Mouse (Mus musculus) cerebellum, postnatal 36 days (tissue): ENCODE data around the gene Uchl4.
A peak's percentile ranks its signal among the peaks of the same experiment; 100 is the strongest.
"Not testable (repeated sequence)": the region's sequence is repeated elsewhere in the genome, so short reads cannot be mapped to it uniquely, and the experiment has no call there.

Experiments used
- DNase-seq, 2 experiments: peaks; one replicate each; pipeline ENCODE4 v3.0.0; 2021 to 2022; ENCODE audit warnings: mixed read lengths in 2 of 2

Gene Uchl4

DNA sequence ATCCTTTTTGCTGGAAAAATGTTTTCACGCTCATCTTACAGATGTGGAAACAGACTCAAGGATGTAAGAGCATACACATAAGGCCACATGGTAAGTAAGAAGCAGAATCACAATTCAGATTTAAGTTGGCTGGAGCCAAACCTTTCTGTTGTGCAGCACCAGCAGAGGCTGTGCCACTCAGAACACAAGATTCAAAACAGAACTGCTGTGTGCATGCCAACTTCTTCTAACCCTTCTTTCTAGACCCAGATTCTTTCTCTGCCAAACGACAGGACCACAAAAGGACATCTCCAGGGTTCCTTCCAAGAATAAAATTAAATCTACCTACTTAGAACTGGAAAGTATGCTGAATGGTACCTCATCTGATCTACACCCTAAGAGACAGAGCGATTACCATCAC lies 3.3 kb upstream of the Uchl4 start:
- no peak for DNase-seq

DNA sequence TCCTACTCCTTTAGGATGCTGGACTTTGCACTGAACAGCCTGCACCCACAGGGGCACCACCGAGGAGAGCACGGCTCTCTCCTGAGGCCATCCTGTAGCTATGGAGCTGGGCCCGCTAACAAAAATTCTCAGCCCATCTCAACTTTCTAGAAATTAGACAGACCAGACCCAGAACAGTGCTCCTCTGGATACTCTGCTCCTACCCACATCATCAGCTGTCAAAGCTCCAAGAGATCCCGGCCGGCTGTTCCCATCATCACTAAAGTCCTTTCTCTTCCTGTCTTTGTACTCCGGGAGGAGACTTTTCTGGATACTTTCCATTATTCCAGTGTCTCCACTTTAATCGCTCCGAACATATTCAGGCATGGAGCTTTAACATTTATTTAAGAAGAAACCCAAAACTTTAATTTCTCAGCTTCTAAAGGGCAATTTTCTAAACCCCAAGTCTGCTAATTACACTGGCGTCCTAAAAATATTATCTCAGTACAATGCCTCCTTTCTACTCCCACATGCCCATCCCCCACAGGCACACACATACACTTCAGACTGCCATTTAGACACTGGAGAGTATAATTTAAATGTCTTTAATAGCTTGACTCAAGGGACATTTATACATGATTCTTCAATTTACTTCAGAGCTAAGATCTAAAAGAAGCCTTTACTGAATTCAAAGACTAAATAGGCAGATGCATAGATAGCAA lies 2.6 kb upstream of the Uchl4 start:
- DNase-seq: no peak

DNA sequence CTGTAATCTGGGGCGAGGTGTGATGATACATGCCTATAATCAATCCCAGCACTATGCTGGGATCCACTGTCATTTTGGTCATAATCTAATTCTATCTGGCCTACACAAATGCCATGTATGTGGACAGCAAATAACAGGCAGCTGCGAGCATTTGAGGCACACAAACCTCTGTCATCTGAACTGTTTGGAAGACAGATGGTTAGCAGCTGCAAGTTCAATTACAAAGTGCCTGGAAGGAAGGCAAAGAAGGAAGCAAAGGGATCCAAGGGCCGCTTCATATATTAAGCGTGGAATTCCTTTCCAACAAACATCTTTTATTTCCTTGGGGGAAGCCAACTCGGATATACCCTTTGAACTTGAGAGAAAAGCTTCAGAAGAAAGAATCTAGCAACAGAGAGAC lies 1.3 kb upstream of the Uchl4 start:
- DNase-seq: no peak

DNA sequence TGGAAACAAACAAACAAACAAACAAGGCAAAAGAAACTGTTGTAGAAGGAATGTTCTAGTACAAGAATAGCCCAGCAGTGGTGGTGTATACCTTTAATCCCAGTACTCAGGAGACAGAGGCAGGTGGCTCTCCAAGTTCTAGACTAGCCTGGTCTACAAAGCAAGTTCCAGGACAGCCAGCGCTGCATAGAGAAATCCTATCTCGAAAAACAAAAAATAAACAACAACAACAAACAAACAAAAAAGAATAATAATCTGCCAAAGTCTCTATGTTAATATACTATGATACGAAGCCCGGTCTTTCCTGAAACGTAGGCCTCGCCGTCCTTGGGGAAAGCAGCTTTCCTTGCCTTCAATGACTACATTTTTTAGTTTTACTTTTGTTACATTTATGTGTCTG lies 1.1 kb downstream of the Uchl4 start:
- DNase-seq: no peak

DNA sequence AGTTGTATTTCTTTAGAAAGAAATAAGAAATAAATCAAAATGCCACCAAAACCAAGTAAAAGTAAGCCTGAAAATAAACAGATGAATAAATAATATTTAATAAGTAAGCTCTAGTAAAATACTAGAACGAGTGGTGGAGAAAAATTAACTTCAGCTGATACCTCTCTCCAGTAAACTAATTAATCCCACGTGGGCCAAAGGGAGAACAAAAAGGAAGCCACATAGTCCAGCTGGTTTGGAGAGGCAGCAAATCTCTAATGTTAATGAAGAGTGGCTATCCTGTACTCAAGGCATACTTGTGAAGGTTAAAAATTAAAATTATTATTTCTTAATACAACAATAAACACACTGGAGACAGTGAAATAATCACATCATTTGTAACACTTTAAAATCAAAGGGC lies 5.1 kb downstream of the Uchl4 start:
- no peak for DNase-seq

DNA sequence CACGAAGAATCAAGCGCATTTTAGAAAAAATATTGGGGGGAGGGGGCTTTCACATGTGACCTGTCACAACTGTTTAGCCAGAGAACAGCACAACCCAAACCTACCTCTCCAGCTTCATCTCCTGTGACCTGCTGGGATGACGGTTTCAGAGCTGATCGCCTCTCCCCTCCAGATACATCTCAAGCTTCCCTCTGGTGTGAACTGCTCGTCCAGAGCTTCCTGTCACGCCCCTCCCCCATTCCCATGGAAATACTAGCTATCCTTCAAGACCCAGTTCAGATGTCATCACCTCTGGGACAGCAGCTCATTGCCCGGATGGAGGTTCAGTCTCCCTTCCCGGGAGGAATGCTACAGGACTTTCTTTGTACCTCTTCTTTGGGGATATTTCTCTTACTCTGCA lies 5.7 kb downstream of the Uchl4 start:
- DNase-seq: no peak

DNA sequence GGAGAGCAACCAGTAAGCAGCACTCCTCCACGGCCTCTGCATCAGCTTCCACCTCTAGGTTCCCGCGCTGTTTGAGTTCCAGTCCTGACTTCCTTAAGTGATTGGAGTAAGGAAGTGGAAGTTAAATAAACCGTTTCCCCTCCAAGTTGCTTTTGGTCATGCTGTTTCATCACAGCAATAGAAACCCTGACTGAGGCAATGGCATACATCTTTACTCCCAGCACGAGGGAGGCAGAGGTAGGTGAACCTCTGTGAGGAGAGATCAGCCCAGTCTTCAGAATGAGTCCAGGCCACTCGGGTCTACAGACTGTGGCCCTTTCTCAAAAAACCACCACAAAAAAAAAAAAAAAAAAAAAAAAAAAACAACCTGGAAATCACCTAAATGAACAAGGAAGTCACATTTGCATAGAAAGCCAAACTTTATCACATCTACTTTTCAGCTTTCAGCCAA lies 7.4 kb downstream of the Uchl4 start:
- no peak for DNase-seq

DNA sequence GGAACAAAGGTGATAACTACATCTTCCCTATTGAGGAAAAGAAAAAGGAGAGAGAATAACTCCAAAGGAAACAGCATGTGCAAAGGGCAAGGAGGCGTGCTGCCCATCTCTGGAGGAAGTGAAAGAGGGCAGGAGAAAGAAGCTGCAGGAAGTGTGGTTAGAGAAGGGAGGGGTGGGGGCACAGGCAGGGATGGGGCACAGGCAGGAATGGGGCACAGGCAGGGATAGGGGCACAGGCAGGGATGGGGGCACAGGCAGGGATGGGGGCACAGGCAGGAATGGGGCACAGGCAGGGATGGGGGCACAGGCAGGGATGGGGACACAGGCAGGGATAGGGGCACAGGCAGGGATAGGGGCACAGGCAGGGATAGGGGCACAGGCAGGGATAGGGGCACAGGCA lies 14.4 kb downstream of the Uchl4 start:
- DNase-seq: no peak

DNA sequence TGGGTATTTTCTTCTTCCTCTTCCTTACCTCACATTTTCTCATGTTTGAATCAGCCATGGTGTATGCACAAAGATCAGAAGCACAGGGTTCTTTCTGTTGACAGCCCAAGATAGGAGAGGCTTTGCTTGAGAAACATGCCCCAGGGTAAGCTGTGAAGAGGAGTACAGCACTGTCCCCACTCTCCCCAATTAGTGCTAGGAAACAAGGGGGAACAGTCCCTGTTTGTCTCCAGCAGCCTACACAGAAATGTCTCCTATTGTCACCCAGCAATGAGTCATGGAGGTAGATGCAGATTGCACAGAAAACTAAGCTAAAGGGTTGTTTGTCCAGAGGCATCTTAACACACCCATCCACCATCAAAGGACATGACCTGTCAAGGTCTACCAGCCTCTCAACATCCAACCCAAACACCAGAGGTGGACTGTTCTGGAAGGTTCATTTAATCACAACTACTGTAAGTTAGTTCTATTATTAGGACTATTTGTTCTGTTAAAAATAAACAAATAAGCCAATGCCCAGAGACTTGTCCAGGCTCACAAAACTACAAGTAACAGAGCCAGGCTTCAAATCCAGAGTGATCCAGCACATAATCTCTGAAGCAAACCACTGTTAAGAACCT lies 15.2 kb downstream of the Uchl4 start:
- no peak for DNase-seq

DNA sequence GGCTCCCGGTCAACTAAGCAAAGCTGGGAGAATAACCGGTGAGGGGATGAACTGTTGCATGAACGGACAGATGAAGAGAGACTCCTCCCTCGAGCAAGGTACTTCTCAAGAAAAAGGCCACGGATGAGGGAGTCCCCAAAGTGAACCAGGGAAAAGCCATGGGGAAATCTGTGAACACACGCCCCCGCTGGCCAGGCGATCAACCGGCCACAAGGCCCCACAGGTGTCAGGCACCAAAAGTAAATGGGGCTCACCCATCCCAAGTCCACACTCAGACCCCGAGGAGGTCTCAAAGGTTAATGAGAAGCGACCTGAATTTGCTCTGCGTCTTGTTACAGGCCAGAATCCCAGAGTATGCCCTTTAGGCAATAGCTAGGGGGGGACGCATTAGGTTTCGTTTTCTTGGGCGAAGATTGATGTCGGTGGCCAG lies 17.6 kb downstream of the Uchl4 start:
- peak; percentile 14 to 18 for DNase-seq

DNA sequence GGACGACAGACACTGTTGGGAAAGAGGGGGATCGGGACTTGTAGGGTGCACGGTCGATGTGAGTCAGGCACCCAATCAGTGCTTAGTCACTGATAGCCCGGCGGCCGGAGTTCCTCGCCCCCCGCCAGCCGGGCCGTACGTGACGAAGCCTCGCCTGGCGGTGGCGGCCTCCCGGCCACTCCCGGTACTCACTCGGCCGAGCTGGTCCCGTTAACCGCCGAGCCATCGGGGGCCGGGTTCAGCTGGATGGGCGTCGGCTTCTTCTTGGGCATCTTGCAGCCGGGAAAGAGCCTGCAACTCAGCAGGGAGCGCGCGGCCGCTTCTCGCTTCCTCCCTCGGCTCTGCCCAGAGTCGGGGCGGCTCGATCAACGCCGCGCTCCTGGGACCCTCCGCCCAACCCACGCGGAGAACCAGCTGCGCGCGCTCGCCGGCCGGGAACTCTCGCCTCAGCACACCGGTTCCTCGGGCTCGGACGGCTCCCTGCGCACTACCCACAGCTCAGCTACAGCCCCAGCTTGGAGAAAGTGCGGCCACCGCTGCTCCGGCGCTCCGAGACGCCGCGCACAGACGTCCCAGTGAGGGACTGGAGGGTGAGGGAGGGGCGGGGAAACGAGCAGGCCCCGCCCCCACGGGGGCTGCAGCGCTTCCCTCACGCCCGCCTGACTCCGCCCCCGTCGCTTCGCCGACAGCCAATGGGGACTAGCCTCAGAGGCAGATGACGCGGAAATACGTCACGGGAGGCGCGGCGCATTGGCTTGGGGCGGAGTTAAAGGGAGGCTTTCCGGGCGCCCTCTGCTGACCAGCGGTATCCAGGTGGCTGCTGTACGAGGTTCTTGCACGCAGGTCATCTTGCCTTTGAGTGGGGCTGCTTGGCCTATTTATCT lies 18.3 kb downstream of the Uchl4 start, which contains the start of gene Map2k1:
Gene Map2k1, minus strand, starts transcription at position 611 of the 884 bp plus-strand sequence.
- DNase-seq: peak; percentile 99 to 100

DNA sequence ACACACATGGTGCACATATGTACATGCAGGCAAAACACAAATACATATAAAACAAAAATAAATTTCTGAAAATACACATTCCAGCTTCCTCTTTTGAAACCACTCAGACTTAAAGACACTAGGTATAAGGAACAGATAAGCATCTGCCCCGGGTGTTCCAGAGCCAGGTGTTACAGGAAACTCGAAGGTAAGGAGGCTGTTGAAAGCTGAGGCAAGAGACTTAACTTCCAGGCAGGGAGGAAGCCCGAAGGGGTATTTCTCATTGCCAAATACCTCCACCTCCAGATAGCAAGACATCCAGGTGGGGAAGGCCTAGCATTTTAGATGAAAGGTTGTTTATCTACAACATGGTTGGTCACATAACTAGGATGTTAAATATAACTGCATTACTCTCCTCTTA lies 20.4 kb downstream of the Uchl4 start:
- DNase-seq: no peak

DNA sequence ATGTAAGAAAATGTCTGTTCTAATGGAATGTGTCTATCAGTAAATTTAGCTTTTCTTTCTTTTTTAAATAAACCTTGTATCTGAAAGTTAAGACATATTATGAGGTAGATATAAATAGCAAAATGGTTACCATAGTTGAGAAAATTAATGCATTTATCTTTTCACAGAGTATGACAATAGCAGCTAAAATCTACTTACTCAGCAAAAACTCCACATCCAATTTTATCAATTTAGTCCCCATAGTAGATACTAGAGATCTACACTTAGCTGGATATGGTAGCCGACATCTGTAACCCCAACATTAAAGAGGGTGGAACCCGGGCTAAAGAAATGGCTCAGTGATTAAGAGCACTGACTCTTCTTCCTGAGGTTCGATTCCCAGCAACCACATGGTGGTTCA lies 21.2 kb downstream of the Uchl4 start:
- no peak for DNase-seq

DNA sequence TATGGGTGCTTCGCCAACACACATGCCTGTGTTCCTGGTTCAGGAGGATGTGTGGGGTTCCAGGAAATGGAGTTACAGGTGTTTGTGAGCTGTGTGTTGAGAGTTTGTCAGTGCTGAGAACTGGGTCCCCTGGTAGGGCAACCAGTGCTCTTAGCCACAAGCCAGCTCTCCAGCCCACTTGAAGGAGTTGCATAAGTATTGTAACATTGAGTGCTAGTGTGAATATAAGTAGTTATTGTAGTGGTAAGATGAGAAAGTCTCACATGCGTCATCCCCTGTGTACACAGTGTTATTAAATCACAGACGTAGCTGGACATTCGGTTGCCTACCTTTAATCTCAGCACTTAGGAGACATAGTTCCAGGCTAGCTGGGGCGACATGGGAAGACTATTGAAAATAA lies 24.9 kb downstream of the Uchl4 start:
- no peak for DNase-seq

DNA sequence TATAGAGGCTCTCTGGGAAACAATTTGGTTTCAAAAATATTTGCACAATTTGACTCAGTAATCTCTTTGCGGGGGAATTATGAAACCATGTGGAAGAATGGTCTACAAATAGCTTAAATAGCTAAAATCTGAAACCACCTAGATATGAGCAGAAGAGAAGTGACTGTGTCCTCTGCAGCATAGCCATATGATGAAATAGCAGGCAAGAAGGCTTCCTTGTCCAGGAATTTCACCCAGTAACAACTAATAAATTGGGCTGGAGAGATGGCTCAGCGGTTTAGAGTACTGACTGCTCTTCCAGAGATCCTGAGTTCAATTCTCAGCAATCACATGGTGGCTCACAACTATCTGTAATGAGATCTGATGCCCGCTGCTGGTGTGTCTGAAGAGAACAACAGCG lies 26.0 kb downstream of the Uchl4 start:
- DNase-seq: no peak

DNA sequence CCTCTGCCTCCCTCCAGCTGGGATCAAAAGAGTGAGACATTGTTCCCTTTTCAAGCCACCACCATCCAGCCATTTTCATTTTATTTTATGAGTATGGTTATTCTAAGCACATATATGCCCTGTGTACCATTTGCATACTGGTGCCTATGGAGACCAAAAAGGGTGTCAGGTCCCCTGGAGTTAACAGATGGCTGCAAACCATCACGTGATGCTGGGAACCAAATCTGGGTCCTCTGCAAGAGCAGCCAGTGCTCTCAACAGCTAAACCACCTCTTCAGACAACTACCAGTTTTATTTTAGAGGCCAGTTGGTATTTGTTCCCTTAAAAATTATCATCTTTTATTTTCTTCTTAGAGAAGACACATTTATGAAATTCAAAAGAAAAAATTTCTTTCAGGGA lies 29.8 kb downstream of the Uchl4 start:
- no peak for DNase-seq

DNA sequence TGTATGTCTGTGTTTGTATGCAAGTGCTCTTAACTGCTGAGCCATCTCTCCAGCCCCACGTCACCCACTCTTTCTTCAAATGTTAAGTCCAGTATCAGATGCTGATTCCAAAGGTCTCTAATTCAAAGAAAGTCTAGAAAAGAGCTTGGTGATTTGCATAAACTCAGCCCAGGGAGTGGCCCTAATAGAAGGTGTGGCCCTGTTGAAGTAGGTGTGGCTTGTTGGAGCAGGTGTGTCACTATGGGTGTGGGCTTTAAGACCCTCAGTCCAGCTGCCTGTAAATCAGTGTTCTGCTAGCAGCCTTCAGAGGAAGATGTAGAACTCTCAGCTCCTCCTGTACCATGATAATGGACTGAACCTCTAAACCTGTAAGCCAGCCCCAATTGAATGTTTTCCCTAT lies 32.2 kb downstream of the Uchl4 start:
- DNase-seq: no peak

DNA sequence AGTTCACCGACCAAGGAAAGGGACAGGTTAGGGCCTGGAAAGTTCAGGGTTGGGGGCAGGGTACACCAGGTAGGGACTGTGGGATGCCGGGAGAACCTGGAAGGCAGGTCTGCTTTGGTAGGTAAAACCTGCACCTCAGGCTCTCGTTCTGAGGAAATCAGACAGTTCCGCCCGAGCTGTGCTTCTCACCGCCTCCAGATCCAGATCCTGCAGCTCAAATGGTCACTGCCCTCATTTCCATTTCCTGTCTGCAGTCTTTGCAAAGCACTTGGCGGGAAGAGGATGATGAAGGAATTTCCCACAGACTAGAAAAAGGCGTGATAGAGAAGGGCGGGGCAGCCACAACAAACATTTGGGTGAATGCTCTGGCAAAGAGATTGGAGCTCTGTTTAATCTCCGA lies 33.2 kb downstream of the Uchl4 start:
- no peak for DNase-seq

DNA sequence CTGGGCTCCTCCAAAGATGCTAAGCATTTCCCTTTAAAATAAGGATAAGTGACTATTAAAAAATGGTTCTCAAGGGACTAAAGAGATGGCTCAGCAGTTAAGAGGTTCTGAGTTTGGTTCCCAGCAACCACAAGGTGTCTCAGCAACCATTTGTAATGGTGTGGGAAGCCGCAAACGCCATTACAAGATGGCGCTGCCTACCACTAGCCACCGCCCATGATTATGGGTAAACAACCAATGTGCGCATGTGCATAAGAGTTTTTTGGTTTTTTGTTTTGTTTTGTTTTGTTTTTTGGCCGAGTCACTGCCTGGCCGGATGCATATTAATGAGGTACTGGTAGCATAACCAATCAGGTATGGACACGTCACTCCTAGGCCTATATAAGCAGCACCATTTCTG lies 33.8 kb downstream of the Uchl4 start:
- DNase-seq: not testable (repeated sequence)

DNA sequence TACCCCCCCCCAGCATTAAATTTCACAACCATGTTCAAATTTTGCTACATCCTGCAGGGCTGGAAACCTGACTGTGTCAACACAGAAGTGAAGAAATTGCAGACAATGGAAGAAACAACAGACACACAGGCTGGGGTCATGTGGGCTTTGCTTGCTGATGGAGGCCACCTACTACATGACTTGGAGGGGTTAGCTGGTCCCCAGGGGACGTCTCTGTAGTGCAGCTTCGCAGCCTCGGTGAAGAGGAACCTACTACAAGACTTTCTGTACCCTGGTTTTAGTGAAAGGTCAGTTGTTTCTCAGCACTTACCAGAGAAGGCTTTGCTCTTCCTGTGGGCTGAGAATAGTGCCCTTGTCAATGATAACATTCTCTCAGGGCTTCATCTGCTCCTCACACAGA lies 36.2 kb downstream of the Uchl4 start:
- no peak for DNase-seq

DNA sequence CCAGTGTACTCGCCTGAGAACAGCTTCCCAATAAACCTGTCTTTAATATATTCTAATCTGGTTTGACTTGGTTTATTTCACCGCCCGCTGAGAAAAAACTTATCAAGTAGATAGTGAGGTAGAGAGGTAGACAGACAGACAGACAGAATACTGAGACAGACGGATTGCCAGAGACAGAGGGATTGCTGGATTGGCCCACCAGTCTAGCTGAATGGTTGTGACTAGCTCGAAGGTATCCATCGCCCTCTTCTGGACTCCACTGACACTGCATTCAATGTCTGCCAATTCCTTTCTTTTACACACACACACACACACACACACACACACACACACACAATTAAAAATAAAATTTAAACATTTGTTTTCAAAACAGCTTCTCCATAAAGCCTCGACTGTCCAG lies 37.6 kb downstream of the Uchl4 start:
- peak; percentile 26 to 45 for DNase-seq

DNA sequence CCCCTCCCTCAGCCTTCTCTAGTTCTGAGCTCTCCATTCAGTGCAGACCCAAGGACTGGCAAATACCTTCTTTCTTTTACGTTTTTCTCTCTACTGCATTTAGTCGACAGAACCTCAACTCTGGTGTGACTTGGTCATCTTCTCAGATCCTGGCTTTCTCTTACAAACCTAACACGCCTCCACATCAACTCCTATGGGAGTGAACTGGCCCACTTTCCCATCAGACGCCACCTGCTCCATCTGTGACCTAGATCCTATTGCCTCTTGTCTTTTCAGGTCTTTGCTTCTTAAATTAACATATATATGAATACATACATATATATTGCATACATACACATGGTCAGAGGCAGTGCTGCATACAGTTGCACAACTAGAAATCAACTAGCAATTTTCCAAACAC lies 38.8 kb downstream of the Uchl4 start:
- no peak for DNase-seq

DNA sequence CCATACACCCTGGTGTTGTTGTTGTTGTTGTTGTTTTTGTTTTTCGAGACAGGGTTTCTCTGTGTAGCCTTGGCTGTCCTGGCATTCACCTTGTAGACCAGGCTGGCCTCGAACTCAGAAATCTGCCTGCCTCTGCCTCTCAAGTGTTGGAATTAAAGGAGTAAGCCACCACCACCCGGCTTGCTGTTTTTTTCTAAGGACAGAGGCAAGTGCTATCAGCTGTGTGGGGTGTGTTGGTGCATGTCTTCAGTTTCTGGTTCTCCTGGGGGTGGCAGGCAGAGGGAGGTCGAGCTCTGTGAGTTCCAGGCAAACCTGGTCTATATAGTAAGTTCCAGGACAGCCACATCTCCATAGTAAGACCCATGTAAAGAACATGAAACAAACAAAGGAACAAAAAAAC lies 39.3 kb downstream of the Uchl4 start:
- DNase-seq: no peak

DNA sequence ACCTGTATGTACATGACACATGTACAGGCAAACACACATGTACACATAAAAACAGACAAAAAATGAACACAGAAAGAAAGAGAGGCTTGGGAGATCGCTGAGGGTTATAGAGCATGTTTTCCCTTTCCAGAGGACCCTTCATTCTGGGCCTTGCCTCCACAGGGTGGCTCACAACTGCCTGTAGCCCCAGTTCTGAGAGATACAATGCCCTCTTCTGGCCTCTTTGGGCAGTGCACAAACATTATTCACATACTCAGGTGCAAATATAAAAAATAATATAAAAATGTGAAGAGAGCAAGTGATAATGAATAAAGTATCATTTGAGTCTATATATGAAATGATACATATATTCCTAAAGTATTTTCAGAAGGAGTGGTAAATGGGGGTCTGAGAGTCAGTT lies 39.9 kb downstream of the Uchl4 start:
- DNase-seq: no peak
